Mouse (Mus musculus): ENCODE data around the gene Zfp462.
A peak's percentile ranks its signal among the peaks of the same experiment; 100 is the strongest.

Zfp462 gene

GRCm38 (mm10) chr4:55121952-55122351 is 177.1 kb downstream of the Zfp462 start:
- DNase-seq, result peak; percentile 90

GRCm38 (mm10) chr4:55124126-55124525 is 179.3 kb downstream of the Zfp462 start:
- no peak for DNase-seq

GRCm38 (mm10) chr4:55125048-55125737 is 180.3 kb downstream of the Zfp462 start:
- no peak for DNase-seq

GRCm38 (mm10) chr4:55125738-55126054 is 180.8 kb downstream of the Zfp462 start:
- no peak for DNase-seq

GRCm38 (mm10) chr4:55127228-55127901 is 182.5 kb downstream of the Zfp462 start:
- no peak for DNase-seq

GRCm38 (mm10) chr4:55128088-55128835 is 183.4 kb downstream of the Zfp462 start:
- DNase-seq, result no peak

Data from cerebellum, adult 18-20 months (tissue).